Mouse (Mus musculus) ES-Bruce4 (cell line): ENCODE results near the gene Olfr801. TPM values are rescaled to one million over a fixed set of nuclear protein-coding genes. Genes with fewer than 3 reads are reported as not detected.

Experiments used
- H3K27ac ChIP-seq: 2 replicates; pipeline ENCODE4 v1.5.1; 2012; ENCODE audit warnings: low read length, inconsistent platforms; ENCODE audit not compliant: insufficient read depth
- H3K27me3 ChIP-seq: 2 replicates; pipeline ENCODE4 v1.6.1; 2012; ENCODE audit warnings: mild to moderate bottlenecking, low read length, inconsistent platforms; ENCODE audit not compliant: control insufficient read depth, poor library complexity, insufficient read depth, severe bottlenecking
- H3K36me3 ChIP-seq: 2 replicates; pipeline ENCODE4 v1.6.1; 2012; ENCODE audit warnings: inconsistent platforms, mild to moderate bottlenecking, low read length, moderate library complexity; ENCODE audit not compliant: control insufficient read depth, poor library complexity, insufficient read depth, severe bottlenecking
- H3K4me1 ChIP-seq: one replicate; pipeline ENCODE4 v1.8.1; 2011; ENCODE audit warnings: low read length; ENCODE audit not compliant: control insufficient read depth, insufficient read depth
- H3K4me3 ChIP-seq: 2 replicates; pipeline ENCODE4 v1.5.1; 2011; ENCODE audit warnings: low read depth, mild to moderate bottlenecking, low read length
- H3K9ac ChIP-seq: 2 replicates; pipeline ENCODE4 v1.6.1; 2012; ENCODE audit warnings: low read depth, mild to moderate bottlenecking, inconsistent platforms; ENCODE audit not compliant: poor library complexity, severe bottlenecking
- H3K9me3 ChIP-seq: replicated peaks from 2 replicates; pipeline ENCODE4 v1.6.1; 2012; ENCODE audit warnings: mild to moderate bottlenecking, low read length, inconsistent platforms; ENCODE audit not compliant: control insufficient read depth, poor library complexity, insufficient read depth, severe bottlenecking
- CTCF ChIP-seq: IDR thresholded peaks from one replicate; pipeline ENCODE4 v1.8.1; 2011; ENCODE audit warnings: low read depth, low read length
- EP300 ChIP-seq: IDR thresholded peaks from 2 replicates; pipeline ENCODE4 v1.6.1; 2011; ENCODE audit warnings: low read depth, low read length; ENCODE audit not compliant: insufficient read depth
- POLR2A ChIP-seq: IDR thresholded peaks from one replicate; pipeline ENCODE4 v1.8.1; 2011; ENCODE audit warnings: low read length; ENCODE audit not compliant: insufficient read depth
- polyA plus RNA-seq: library from polyadenylated mRNA; stranded (reverse); fragments of >200 nt; gene quantifications from 2 replicates; pipeline ENCODE4 v1.2.4, GENCODE M21; 2011; ENCODE audit warnings: low read depth; ENCODE audit not compliant: missing spikeins, insufficient read depth, insufficient read length

The Olfr801 gene
- not detected in 2 replicates for polyA plus RNA-seq

DNA sequence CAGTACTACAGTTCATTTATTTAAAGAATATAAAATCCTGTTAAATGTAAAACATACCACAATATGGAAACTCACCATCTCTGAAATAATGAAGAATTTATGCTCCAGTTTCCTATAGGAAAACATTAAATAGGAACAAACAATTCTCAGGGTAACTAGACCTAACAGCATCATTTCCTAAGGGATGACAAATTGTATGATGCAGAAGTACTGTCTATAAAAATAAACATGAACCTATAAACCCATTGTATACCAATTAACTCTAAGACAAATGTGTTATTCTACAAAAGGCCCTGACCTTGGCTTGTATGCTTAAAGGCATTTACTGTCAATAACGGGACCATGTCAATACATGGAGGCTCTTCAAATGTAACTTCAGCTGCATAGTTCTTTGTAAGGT lies at the start of gene Olfr801:
Gene Olfr801, minus strand, starts transcription at position 101 of the 400 bp plus-strand sequence.
- no peaks in the 10 kb centered on the region for H3K4me1 ChIP-seq
- no peaks in the 10 kb centered on the region for H3K36me3 ChIP-seq
- H3K27ac ChIP-seq = no peak within 1 kb of the TSS
- H3K4me3 ChIP-seq = no peak within 1 kb of the TSS
- TF ChIP-seq EP300 (no peak), CTCF (no peak), POLR2A (no peak)
- H3K9ac ChIP-seq = no peak within 1 kb of the TSS
- no peaks in the 10 kb centered on the region for H3K9me3 ChIP-seq
- H3K27me3 ChIP-seq = no peaks in the 10 kb centered on the region

DNA sequence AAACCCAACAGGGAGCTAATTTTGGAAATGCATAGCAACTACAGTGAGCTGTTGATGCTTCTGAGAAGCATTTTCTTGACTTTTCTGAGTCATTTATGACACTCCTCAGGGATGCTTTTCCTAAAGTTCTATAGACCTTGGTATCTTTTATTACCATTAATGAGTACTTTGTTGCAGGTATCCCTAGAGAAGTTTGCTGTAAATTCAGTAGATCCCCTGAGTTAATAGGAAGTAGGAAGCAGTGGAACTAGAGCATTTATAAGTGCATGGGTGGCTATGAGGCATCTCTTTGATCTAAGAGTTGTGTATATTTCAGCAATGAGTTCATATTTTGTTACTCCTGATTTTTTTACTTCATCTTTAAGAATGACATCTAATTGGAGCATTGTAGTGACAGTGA lies 29.2 kb upstream of the Olfr801 start, which contains the start of gene Olfr804:
Gene Olfr804, plus strand, starts transcription at position 301 of the 400 bp plus-strand sequence.
- Histone ChIP-seq H3K4me3 (no peak within 1 kb of the TSS), H3K36me3 (no peaks in the 10 kb centered on the region), H3K4me1 (no peaks in the 10 kb centered on the region), H3K27ac (no peak within 1 kb of the TSS), H3K9me3 (no peaks in the 10 kb centered on the region), H3K9ac (no peak within 1 kb of the TSS), H3K27me3 (no peaks in the 10 kb centered on the region)
- TF ChIP-seq EP300 (no peak), CTCF (no peak), POLR2A (no peak)

DNA sequence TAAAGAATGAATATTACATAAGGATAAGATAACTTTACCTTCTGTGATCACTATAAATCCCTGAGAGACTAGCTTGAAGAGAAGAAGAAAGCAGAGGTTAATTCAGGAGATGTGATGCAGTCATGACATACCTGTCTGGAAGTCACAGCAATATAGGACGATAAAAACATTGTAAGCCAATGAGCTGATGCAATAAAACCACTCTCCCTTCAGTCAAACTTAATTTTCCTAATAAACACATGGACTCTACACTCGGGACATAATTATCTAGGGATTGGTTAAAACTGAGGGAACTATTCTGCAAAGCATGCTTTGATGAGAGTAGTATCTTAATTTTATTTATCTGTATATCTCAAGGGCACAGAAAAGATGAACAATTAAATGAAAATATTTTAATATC lies 20.5 kb upstream of the Olfr801 start, which contains the start of gene Olfr803:
Gene Olfr803, minus strand, starts transcription at position 101 of the 400 bp plus-strand sequence.
- H3K9me3 ChIP-seq = no peaks in the 10 kb centered on the region
- TF ChIP-seq EP300 (no peak), POLR2A (no peak), CTCF (no peak)
- no peak within 1 kb of the TSS for H3K27ac ChIP-seq
- no peaks in the 10 kb centered on the region for H3K36me3 ChIP-seq
- H3K4me3 ChIP-seq = no peak within 1 kb of the TSS
- H3K27me3 ChIP-seq = no peaks in the 10 kb centered on the region
- no peaks in the 10 kb centered on the region for H3K4me1 ChIP-seq
- H3K9ac ChIP-seq = no peak within 1 kb of the TSS

DNA sequence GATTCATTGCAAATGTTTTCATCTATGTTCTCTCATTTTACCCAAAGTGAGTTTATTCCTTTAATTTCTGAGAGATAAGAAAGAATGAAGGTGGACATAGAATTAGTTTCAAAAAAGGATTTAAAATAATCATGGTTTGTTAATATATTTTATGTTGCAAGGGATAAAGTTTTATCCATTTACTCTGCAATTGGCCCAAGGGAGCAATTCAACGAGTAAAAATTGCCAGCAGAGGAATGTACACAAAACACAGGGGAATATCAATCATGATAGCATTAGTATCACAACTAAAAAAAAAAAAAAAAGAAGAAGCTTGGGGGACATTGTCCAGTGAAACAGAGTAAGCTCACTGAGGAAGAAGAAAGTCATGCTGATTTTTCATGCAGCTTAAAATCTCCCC lies 14.4 kb upstream of the Olfr801 start, which contains the start of gene Olfr802:
Gene Olfr802, minus strand, starts transcription at position 101 of the 400 bp plus-strand sequence.
- Histone ChIP-seq H3K4me1 (no peaks in the 10 kb centered on the region), H3K9ac (no peak within 1 kb of the TSS), H3K9me3 (no peaks in the 10 kb centered on the region), H3K27me3 (no peaks in the 10 kb centered on the region), H3K4me3 (no peak within 1 kb of the TSS), H3K36me3 (no peaks in the 10 kb centered on the region), H3K27ac (no peak within 1 kb of the TSS)
- no peak for TF ChIP-seq CTCF
- no peak for TF ChIP-seq POLR2A
- TF ChIP-seq EP300 = no peak

DNA sequence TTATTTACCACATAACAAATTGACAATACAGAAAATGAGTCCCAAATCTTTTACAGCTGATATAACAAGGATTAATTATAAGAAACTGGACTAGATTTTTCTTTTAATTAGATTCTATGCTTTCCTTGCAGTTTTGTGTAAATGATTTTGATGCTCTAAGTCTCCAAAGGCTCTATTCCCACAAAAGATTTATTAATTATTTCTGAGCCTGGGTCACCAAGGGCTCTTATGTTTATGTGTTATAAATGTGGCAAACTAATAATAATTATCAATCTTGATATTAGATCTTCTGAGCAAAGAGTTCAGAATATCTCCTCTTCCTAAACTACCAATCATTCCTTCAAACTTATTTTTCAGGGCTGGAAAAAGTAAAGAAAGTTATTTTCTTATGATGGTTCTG lies 16.3 kb downstream of the Olfr801 start, which contains the start of gene Olfr800:
Gene Olfr800, plus strand, starts transcription at position 301 of the 400 bp plus-strand sequence.
- TF ChIP-seq EP300 (no peak), CTCF (no peak), POLR2A (no peak)
- Histone ChIP-seq H3K9me3 (no peaks in the 10 kb centered on the region), H3K27me3 (no peaks in the 10 kb centered on the region), H3K9ac (no peak within 1 kb of the TSS), H3K36me3 (no peaks in the 10 kb centered on the region), H3K4me1 (no peaks in the 10 kb centered on the region), H3K27ac (no peak within 1 kb of the TSS), H3K4me3 (no peak within 1 kb of the TSS)

DNA sequence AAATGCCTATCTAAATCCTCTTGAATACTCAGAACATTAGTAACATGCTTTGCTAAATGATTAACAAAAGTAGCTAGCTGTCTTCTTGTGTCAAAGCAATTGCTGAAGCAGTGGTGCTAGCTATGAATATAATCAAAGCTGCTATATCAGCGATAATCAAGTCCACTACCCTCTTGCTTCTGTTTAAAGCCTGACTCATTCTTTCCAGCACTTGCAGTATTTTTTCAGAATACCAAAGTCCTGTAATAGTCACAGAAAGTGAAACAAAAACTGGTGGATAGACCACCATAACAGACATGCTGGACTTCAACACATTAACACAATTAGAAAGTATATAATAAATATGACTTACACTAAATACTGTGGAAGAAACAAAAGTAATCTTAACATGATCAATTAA lies 21.9 kb downstream of the Olfr801 start:
- no peak overlapping the region for H3K4me3 ChIP-seq
- H3K27me3 ChIP-seq = no peaks in the 10 kb centered on the region
- TF ChIP-seq EP300 = no peak
- no peak for TF ChIP-seq POLR2A
- TF ChIP-seq CTCF = no peak
- no peak overlapping the region for H3K9ac ChIP-seq
- no peaks in the 10 kb centered on the region for H3K36me3 ChIP-seq
- no peak overlapping the region for H3K27ac ChIP-seq
- no peaks in the 10 kb centered on the region for H3K9me3 ChIP-seq
- no peaks in the 10 kb centered on the region for H3K4me1 ChIP-seq
